Mouse (Mus musculus) layer of hippocampus, adult 8-10 months (tissue): ENCODE data around the gene Samd11. TPM values are rescaled to one million over a fixed set of nuclear protein-coding genes. Genes with fewer than 3 reads are reported as not detected.

ENCODE experiments used
- DNase-seq, 2 experiments: peaks; one replicate each; pipeline ENCODE4 v3.0.0; 2022; ENCODE audit warnings: low spot score in 2 of 2
- microRNA-seq, 2 experiments: library from miRNA; unstranded; fragments of <30 nt; microRNA quantifications; one replicate each; pipeline ENCODE4 v1.2.0; 2022
- total RNA-seq, 4 experiments: library from RNA; stranded (reverse); gene quantifications; 2 replicates each; pipeline ENCODE4 v1.2.4; 2022

Samd11 gene
- total RNA-seq, 4 experiments from 2014 or later = 5.1 to 7.9 (median 6.0) TPM

GRCm38 (mm10) chr4:156215649-156216048, 39.8 kb downstream of the Samd11 start, which contains the start of gene Perm1:
Gene Perm1, plus strand, starts transcription at chr4:156215868.
- DNase-seq = no peak

- DNase-seq = no peak
Measured at GRCm38 (mm10) chr4:156213134-156213533, 42.3 kb downstream of the Samd11 start.

GRCm38 (mm10) chr4:156209963-156210635, 45.4 kb downstream of the Samd11 start:
- DNase-seq = no peak

- DNase-seq = no peak
Measured at GRCm38 (mm10) chr4:156208872-156209271, 46.6 kb downstream of the Samd11 start.

- no peak for DNase-seq
Measured at GRCm38 (mm10) chr4:156203413-156204131, 51.9 kb downstream of the Samd11 start.

GRCm38 (mm10) chr4:156203001-156203412, 52.5 kb downstream of the Samd11 start, which contains the start of gene AW011738:
Gene AW011738, plus strand, starts transcription at chr4:156203304.
- no peak for DNase-seq

GRCm38 (mm10) chr4:156202462-156202893, 53.0 kb downstream of the Samd11 start:
- no peak for DNase-seq

- DNase-seq = no peak
Measured at GRCm38 (mm10) chr4:156200623-156201475, 54.6 kb downstream of the Samd11 start, which contains the start of gene Isg15. Gene Isg15, minus strand, starts transcription at chr4:156200818.

- peak; percentile 71 to 72 for DNase-seq
Measured at GRCm38 (mm10) chr4:156197829-156198205, 57.6 kb downstream of the Samd11 start.

- DNase-seq = no peak
Measured at GRCm38 (mm10) chr4:156197131-156197828, 58.2 kb downstream of the Samd11 start, which contains the start of gene Agrn. Gene Agrn, minus strand, starts transcription at chr4:156197488.

Small RNA genes lying within 50 kb of the gene (microRNA-seq; reads per million reads assigned to microRNA genes)
- 5.4 to 7.1 reads per million in 2 experiments for gene Mir7658

Other genes starting within 250 kb of the Samd11 start
- gene Tnfrsf4, start 241.8 kb downstream of the Samd11 start, total RNA-seq = 1 to 10 TPM; 1.1 to 3.5 (median 2.0) TPM
- not detected for gene Tnfrsf18, start 229.5 kb downstream of the Samd11 start, total RNA-seq
- under 1 TPM in 3 of 4 experiments, not detected in 1; 0.27 to 0.80 (median 0.45) TPM for gene Ttll10, start 196.2 kb downstream of the Samd11 start, total RNA-seq
- 10 to 100 TPM; 28.2 to 49.7 (median 35.9) TPM for gene 9430015G10Rik, start 145.7 kb downstream of the Samd11 start, total RNA-seq
- gene Rnf223, start 125.1 kb downstream of the Samd11 start, total RNA-seq = 1 to 10 TPM in 2 of 4 experiments, under 1 TPM in 2; 0.49 to 2.0 (median 0.81) TPM
- 100 to 1,000 TPM; 125 to 145 (median 144) TPM for gene Agrn, start 58.2 kb downstream of the Samd11 start, total RNA-seq
- gene Isg15, start 54.8 kb downstream of the Samd11 start, total RNA-seq = 1 to 10 TPM in 3 of 4 experiments, under 1 TPM in 1; 0.87 to 2.6 (median 1.7) TPM
- gene AW011738, start 52.4 kb downstream of the Samd11 start, total RNA-seq = 1 to 10 TPM; 5.9 to 7.3 (median 6.3) TPM
- under 1 TPM; 0.32 to 0.45 (median 0.38) TPM for gene Perm1, start 39.8 kb downstream of the Samd11 start, total RNA-seq
- gene Plekhn1, start 20.8 kb downstream of the Samd11 start, total RNA-seq = 10 to 100 TPM; 38.2 to 52.2 (median 46.4) TPM
- gene Noc2l, start 19.6 kb downstream of the Samd11 start, total RNA-seq = 10 to 100 TPM; 64.1 to 72.4 (median 68.0) TPM
- gene Vmn2r-ps159, start 75.4 kb upstream of the Samd11 start, total RNA-seq = not detected